Mouse (Mus musculus) heart, embryonic 13.5 days (tissue): ENCODE data around the gene Atxn7l1. TPM values are rescaled to one million over a fixed set of nuclear protein-coding genes. Genes with fewer than 3 reads are reported as not detected.
"Not testable (repeated sequence)": the region's sequence is repeated elsewhere in the genome, so short reads cannot be mapped to it uniquely, and the experiment has no call there.

ENCODE experiments used
- ATAC-seq: fragments of 200-750 bp; cut with Nextera tagmentation; 2 replicates; pipeline ENCODE4 v1.8.0; 2017; ENCODE audit warnings: moderate TSS enrichment; ENCODE audit not compliant: insufficient number of reproducible peaks, low FRiP score, low TSS enrichment; ENCODE audit errors: extremely low read depth
- H3K27ac ChIP-seq: fragments of 300-500 bp; sonication (generic); replicated peaks from 2 replicates; pipeline ENCODE4 v1.5.1; 2015; ENCODE audit warnings: moderate library complexity, mild to moderate bottlenecking, inconsistent platforms
- H3K27me3 ChIP-seq: fragments of 300-500 bp; sonication (generic); replicated peaks from 2 replicates; pipeline ENCODE4 v1.6.1; 2015; ENCODE audit warnings: mild to moderate bottlenecking, inconsistent platforms
- H3K36me3 ChIP-seq: fragments of 300-500 bp; sonication (generic); 2 replicates; pipeline ENCODE4 v1.6.1; 2015; ENCODE audit warnings: mild to moderate bottlenecking, inconsistent platforms
- H3K4me1 ChIP-seq: fragments of 300-500 bp; sonication (generic); 2 replicates; pipeline ENCODE4 v1.6.1; 2015; ENCODE audit warnings: inconsistent platforms
- H3K4me2 ChIP-seq: fragments of 300-500 bp; sonication (generic); 2 replicates; pipeline ENCODE4 v1.6.1; 2015; ENCODE audit warnings: inconsistent platforms, mild to moderate bottlenecking, moderate library complexity
- H3K4me3 ChIP-seq: fragments of 300-500 bp; sonication (generic); 2 replicates; pipeline ENCODE4 v1.5.1; 2015; ENCODE audit warnings: moderate library complexity, mild to moderate bottlenecking, inconsistent platforms
- H3K9ac ChIP-seq: fragments of 300-500 bp; sonication (generic); 2 replicates; pipeline ENCODE4 v1.6.1; 2015; ENCODE audit warnings: inconsistent platforms, mild to moderate bottlenecking, moderate library complexity
- H3K9me3 ChIP-seq: fragments of 300-500 bp; sonication (generic); 2 replicates; pipeline ENCODE4 v1.6.1; 2016; ENCODE audit warnings: inconsistent platforms
- WGBS: fragments of 180-500 bp; shearing (Covaris S2); methylation state at CpG from one replicate; pipeline ENCODE4 v1.1.7; 2015; ENCODE audit warnings: mixed read lengths; 5-methylcytosine and 5-hydroxymethylcytosine counted together
- polyA plus RNA-seq: library from polyadenylated mRNA; unstranded; fragments of >200 nt; fragmentation: Nextera tagmentation; extraction: Ambion mirVana; gene quantifications from 2 replicates; pipeline ENCODE4 v1.2.1, GENCODE M21; 2015

Gene Atxn7l1
- polyA plus RNA-seq, 1 experiment from 2014 or later: 7.9 TPM

DNA sequence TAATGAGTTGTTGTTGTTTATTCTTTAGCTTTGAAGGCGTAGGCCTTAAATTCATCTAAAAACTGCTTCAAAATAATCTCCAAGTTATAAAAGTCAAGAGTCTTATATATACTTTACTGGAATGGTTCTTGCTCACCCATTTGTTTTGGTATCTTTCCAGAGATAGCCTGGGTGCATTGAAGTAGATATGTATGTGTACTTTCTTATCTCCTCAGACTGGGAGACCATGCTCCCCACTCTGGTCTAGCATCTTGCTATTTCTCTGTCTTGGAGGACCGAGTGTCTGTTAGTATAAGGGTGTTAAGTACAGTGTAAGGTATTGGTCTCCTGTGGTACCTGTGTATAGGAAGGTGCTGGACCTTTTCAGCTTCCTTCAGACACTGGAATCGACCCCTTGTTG, 6.4 kb downstream of the Atxn7l1 start:
- Histone ChIP-seq H3K27ac (no peak overlapping the region), H3K4me1 (peaks cover 32% of the 10 kb centered on the region), H3K4me3 (no peak overlapping the region), H3K27me3 (no peaks in the 10 kb centered on the region), H3K9ac (no peak overlapping the region), H3K9me3 (no peaks in the 10 kb centered on the region), H3K4me2 (no peak overlapping the region), H3K36me3 (peaks cover 2% of the 10 kb centered on the region; the same call in 1 of the 2 replicates)
- no peak for ATAC-seq
- 65% methylated on average over 3 of the region's 3 CpGs for WGBS

DNA sequence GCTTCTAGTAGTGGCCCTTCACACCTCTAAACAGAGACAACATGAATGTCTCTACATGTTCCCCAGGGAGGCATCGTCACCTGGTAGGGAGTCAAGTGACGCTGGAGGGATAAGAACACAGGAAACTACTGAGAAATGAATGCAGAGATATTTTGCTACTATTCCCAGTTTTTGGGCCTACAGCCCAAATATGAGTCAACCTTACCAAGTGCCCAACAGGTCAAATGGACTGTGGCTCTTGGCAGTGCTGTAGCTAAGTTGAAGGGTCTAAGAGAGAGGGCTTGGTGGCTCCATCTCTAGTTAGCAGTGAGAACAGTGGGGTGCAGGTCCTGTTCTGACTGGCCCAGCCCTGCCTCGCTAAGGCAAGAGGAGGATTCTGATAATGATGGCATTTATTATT, 7.2 kb downstream of the Atxn7l1 start:
- no peak for ATAC-seq
- H3K4me1 ChIP-seq: peaks cover 31% of the 10 kb centered on the region
- H3K27ac ChIP-seq: no peak overlapping the region
- 83% methylated on average over 3 of the region's 3 CpGs for WGBS
- H3K4me3 ChIP-seq: no peak overlapping the region
- no peak overlapping the region for H3K9ac ChIP-seq
- no peaks in the 10 kb centered on the region for H3K27me3 ChIP-seq
- H3K9me3 ChIP-seq: no peaks in the 10 kb centered on the region
- peaks cover 6% of the 10 kb centered on the region for H3K36me3 ChIP-seq
- H3K4me2 ChIP-seq: no peak overlapping the region

DNA sequence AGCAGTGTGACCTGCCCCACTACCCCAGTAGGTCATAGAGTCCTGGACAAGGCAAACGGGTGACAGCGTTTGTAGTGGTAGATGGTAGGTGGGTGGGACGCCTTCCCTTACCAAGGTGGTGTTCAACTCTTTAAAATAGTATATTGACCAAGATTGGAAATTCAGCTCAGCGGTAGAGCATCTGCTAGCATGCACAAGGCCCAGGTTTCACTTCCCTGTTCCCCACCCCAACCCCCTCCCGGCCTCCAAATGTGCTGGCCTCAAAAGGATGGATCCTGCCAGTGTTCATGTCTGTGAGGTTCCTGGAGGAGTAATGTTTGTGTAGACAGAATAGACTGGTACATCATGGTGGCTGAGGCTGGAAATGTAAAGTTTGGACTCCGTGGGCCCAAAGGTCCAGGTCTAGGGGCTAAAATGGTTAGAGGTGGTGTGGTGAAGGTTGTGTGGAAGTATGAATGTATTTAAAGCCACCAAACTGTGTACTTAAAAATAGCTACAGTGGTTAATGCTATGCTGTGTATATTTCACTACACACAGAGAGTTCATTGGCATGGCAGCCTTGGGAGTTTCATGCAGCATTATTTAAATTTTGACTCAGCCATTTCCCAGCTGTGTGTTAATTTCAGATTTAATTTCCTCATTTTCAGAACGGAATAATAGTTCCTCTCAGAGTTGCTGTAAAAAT, 9.0 kb downstream of the Atxn7l1 start:
- H3K9ac ChIP-seq: no peak overlapping the region
- WGBS: 84% methylated on average over 7 of the region's 7 CpGs
- H3K27ac ChIP-seq: no peak overlapping the region
- no peaks in the 10 kb centered on the region for H3K27me3 ChIP-seq
- H3K4me3 ChIP-seq: no peak overlapping the region
- ATAC-seq: no peak
- peaks cover 6% of the 10 kb centered on the region for H3K36me3 ChIP-seq
- no peaks in the 10 kb centered on the region for H3K9me3 ChIP-seq
- H3K4me2 ChIP-seq: no peak overlapping the region
- peaks cover 31% of the 10 kb centered on the region for H3K4me1 ChIP-seq

GRCm38 (mm10) chr12:33158256-33158655, 10.8 kb downstream of the Atxn7l1 start:
- Histone ChIP-seq H3K9me3 (no peaks in the 10 kb centered on the region), H3K4me3 (no peak overlapping the region), H3K9ac (no peak overlapping the region), H3K36me3 (peaks cover 6% of the 10 kb centered on the region), H3K4me2 (no peak overlapping the region), H3K27me3 (no peaks in the 10 kb centered on the region), H3K4me1 (peaks cover 32% of the 10 kb centered on the region), H3K27ac (no peak overlapping the region)
- ATAC-seq: no peak
- 58% methylated on average over 8 of the region's 8 CpGs for WGBS

DNA sequence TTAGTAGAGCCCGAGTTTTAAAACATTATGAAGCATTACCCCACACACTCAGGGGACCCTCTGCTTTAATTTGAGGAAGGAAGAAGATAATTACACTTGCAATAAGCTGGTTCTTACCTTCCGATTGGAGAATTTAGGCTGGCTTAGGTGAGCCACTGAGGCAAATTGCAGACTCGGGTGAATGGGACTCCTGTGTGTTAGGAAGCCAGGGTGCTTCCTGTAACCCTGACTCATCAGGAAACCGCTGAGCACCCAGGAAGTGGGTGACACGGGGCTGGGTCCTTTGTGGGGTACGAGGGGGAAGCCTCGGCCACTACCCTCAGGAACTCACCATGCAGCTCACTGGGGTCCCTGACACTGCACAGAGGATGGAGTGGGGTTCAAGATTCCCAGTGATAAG, 12.9 kb downstream of the Atxn7l1 start:
- WGBS: 69% methylated on average over 7 of the region's 7 CpGs
- Histone ChIP-seq H3K9me3 (no peaks in the 10 kb centered on the region), H3K36me3 (peaks cover 6% of the 10 kb centered on the region), H3K4me3 (no peak overlapping the region), H3K4me1 (peaks cover 26% of the 10 kb centered on the region), H3K27me3 (no peaks in the 10 kb centered on the region), H3K27ac (no peak overlapping the region), H3K4me2 (no peak overlapping the region), H3K9ac (no peak overlapping the region)
- ATAC-seq: no peak

DNA sequence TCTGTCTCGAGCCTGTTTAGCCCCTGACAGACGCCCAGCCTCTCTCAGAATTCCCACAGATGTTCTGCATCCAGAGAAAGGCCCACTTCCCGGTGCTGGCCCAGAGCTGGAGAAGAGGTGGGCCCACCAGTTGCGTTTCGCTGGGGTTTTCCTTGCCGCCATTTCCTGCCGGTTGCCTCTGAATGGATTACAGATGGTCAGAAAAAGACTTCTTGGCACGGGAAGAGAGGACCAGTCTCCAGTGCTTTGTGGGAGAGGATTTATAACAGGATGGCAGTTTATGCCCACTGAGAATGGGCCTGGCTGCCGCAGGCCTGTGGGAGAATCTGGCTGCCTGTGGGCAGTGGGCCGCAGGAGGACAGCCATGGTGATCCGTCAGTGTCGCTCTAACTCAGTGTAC, 15.0 kb downstream of the Atxn7l1 start:
- Histone ChIP-seq H3K27me3 (no peaks in the 10 kb centered on the region), H3K4me2 (no peak overlapping the region), H3K9me3 (no peaks in the 10 kb centered on the region), H3K27ac (no peak overlapping the region), H3K4me3 (no peak overlapping the region), H3K4me1 (peaks cover 22% of the 10 kb centered on the region), H3K9ac (0 out of 2 replicates have a peak overlapping the region, but pooled peaks have one; percentile 6), H3K36me3 (peaks cover 3% of the 10 kb centered on the region; the same call in 1 of the 2 replicates)
- WGBS: 55% methylated on average over 12 of the region's 12 CpGs
- ATAC-seq: no peak

GRCm38 (mm10) chr12:33164019-33164418, 16.5 kb downstream of the Atxn7l1 start:
- H3K4me2 ChIP-seq, H3K9ac ChIP-seq, ATAC-seq, H3K36me3 ChIP-seq, H3K9me3 ChIP-seq, H3K27ac ChIP-seq, H3K4me3 ChIP-seq, H3K27me3 ChIP-seq: not testable (repeated sequence)
- 90% methylated on average over 5 of the region's 5 CpGs for WGBS
- H3K4me1 ChIP-seq: peaks cover 18% of the 10 kb centered on the region

- H3K9me3 ChIP-seq: no peaks in the 10 kb centered on the region
- peaks cover 19% of the 10 kb centered on the region for H3K4me1 ChIP-seq
- H3K27me3 ChIP-seq: no peaks in the 10 kb centered on the region
- 55% methylated on average over 8 of the region's 8 CpGs for WGBS
- ATAC-seq: no peak
- no peak overlapping the region for H3K27ac ChIP-seq
- H3K4me3 ChIP-seq: no peak overlapping the region
- no peak overlapping the region for H3K9ac ChIP-seq
- H3K4me2 ChIP-seq: no peak overlapping the region
- H3K36me3 ChIP-seq: no peaks in the 10 kb centered on the region
Measured at GRCm38 (mm10) chr12:33166712-33167111, 19.2 kb downstream of the Atxn7l1 start.

DNA sequence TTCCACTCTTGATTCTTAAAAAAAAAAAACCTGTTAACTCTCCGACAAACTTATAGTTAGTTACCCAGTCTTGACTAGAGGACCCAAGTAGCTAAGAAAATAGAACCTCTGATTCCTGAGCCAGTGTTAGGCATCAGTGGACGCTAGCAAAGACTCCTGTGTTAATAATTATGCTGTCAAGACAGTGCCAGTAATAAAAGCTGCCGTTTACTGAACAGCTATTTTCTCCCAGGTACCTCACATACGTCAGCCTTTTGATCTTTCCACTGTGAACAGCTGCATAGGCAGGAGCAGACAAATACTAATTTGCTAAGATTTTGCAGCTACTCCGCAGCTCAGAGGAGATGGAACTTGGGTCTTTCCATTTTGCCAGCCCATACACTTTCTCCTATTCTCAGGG, 20.1 kb downstream of the Atxn7l1 start:
- 78% methylated on average over 5 of the region's 5 CpGs for WGBS

DNA sequence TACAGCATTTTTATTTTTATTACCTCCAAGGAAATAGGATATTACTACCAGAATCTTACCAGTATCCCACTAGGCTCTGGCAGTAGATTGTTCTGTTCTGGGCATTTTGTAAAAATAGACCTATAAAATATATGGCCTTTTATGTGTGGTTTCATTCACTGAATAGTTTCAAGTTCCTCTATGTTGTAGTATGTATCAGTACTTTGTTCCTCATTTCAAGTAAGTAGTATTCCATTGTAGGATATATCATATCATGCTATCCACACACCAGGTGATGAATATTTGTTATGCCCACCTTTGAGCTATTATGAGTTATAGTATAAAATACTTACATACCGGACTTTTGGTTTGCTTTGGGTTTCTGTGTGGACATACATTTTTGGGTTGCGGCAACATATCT, 21.0 kb downstream of the Atxn7l1 start:
- H3K4me3 ChIP-seq: no peak overlapping the region
- ATAC-seq: no peak
- no peaks in the 10 kb centered on the region for H3K9me3 ChIP-seq
- H3K27ac ChIP-seq: no peak overlapping the region
- no peak overlapping the region for H3K4me2 ChIP-seq
- H3K27me3 ChIP-seq: no peaks in the 10 kb centered on the region
- peaks cover 13% of the 10 kb centered on the region for H3K4me1 ChIP-seq
- WGBS: 88% methylated on average over 2 of the region's 2 CpGs
- H3K36me3 ChIP-seq: no peaks in the 10 kb centered on the region
- H3K9ac ChIP-seq: no peak overlapping the region

More for the DNA sequence above, 20.1 kb downstream of the Atxn7l1 start:
- Histone ChIP-seq H3K4me1 (peaks cover 17% of the 10 kb centered on the region), H3K4me3 (no peak overlapping the region), H3K9ac (no peak overlapping the region), H3K27ac (no peak overlapping the region), H3K9me3 (no peaks in the 10 kb centered on the region), H3K36me3 (no peaks in the 10 kb centered on the region), H3K27me3 (no peaks in the 10 kb centered on the region), H3K4me2 (no peak overlapping the region)
- no peak for ATAC-seq

- no peak overlapping the region for H3K4me3 ChIP-seq
- no peak overlapping the region for H3K9ac ChIP-seq
- no peaks in the 10 kb centered on the region for H3K27me3 ChIP-seq
- ATAC-seq: no peak
- H3K36me3 ChIP-seq: no peaks in the 10 kb centered on the region
- H3K4me1 ChIP-seq: peaks cover 21% of the 10 kb centered on the region
- WGBS: 87% methylated on average over 11 of the region's 11 CpGs
- no peak overlapping the region for H3K4me2 ChIP-seq
- no peak overlapping the region for H3K27ac ChIP-seq
- H3K9me3 ChIP-seq: no peaks in the 10 kb centered on the region
Measured at GRCm38 (mm10) chr12:33169777-33170494, 22.4 kb downstream of the Atxn7l1 start.

DNA sequence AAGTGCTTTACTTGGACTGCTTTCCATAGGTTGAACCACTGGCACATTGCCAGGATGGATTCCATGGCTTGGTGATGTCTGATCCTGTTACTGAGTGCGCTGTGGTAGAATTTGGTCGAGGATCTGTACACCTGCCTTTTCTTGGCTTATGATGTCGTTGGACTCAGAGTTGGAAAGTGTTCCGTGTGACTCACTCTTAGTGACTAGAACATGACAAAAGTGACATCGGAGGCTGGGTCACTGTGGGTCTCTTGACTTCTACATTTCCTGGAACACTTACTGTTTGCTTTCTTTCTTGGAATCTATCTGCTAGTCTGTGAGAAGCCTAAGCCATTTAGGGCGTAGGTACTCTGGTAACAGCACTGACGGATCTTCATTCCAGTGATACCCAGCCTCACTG, 23.3 kb downstream of the Atxn7l1 start:
- Histone ChIP-seq H3K9ac (no peak overlapping the region), H3K9me3 (no peaks in the 10 kb centered on the region), H3K4me1 (peaks cover 29% of the 10 kb centered on the region), H3K4me3 (no peak overlapping the region), H3K4me2 (no peak overlapping the region), H3K27ac (no peak overlapping the region), H3K36me3 (no peaks in the 10 kb centered on the region), H3K27me3 (no peaks in the 10 kb centered on the region)
- no peak for ATAC-seq
- WGBS: 76% methylated on average over 7 of the region's 7 CpGs
